Mouse (Mus musculus) thymus, adult 2 months (tissue): ENCODE results near the gene Tfeb. TPM values are rescaled to one million over a fixed set of nuclear protein-coding genes. Genes with fewer than 3 reads are reported as not detected.
A peak's percentile ranks its signal among the peaks of the same experiment; 100 is the strongest.

Experiments
- DNase-seq: peaks from one replicate; pipeline ENCODE4 v3.0.0; 2021
- H3K27ac ChIP-seq: fragments of 200-500 bp; 2 replicates; pipeline ENCODE4 v1.5.1; 2012; ENCODE audit warnings: low read length, control low read depth; ENCODE audit not compliant: control insufficient read depth, insufficient read depth
- H3K27me3 ChIP-seq: fragments of 200-500 bp; 2 replicates; pipeline ENCODE4 v1.6.1; 2012; ENCODE audit warnings: mild to moderate bottlenecking, low read length, moderate library complexity, mixed read lengths; ENCODE audit not compliant: control insufficient read depth, insufficient read depth
- H3K36me3 ChIP-seq: fragments of 200-500 bp; 2 replicates; pipeline ENCODE4 v1.6.1; 2012; ENCODE audit warnings: mild to moderate bottlenecking, low read length, moderate library complexity; ENCODE audit not compliant: control insufficient read depth, insufficient read depth
- H3K4me1 ChIP-seq: fragments of 200-500 bp; replicated peaks from 2 replicates; pipeline ENCODE4 v1.6.1; 2012; ENCODE audit warnings: low read length; ENCODE audit not compliant: control insufficient read depth, insufficient read depth
- H3K4me3 ChIP-seq: fragments of 200-500 bp; 2 replicates; pipeline ENCODE4 v1.5.1; 2012; ENCODE audit warnings: mild to moderate bottlenecking, low read length, control low read depth, moderate library complexity; ENCODE audit not compliant: control insufficient read depth, insufficient read depth
- CTCF ChIP-seq: fragments of 200-500 bp; IDR thresholded peaks from 2 replicates; pipeline ENCODE4 v1.5.1; 2012; ENCODE audit warnings: mild to moderate bottlenecking, control low read depth, low read length, moderate library complexity, borderline replicate concordance; ENCODE audit not compliant: control insufficient read depth, poor library complexity, insufficient read depth; ENCODE audit errors: extremely low read depth
- POLR2A ChIP-seq: fragments of 200-500 bp; IDR thresholded peaks from 2 replicates; pipeline ENCODE4 v1.6.1; 2012; ENCODE audit warnings: mild to moderate bottlenecking, low read length, control low read depth, moderate library complexity; ENCODE audit not compliant: control insufficient read depth, poor library complexity, insufficient read depth; ENCODE audit errors: extremely low read depth
- WGBS: fragments of 180-500 bp; shearing (Covaris S2); methylation state at CpG from one replicate; pipeline ENCODE4 v1.1.7; 2018; 5-methylcytosine and 5-hydroxymethylcytosine counted together
- polyA plus RNA-seq: library from polyadenylated mRNA; depleted of rRNA; stranded (reverse); fragments of >200 nt; gene quantifications from 2 replicates; pipeline ENCODE4 v1.2.3, GENCODE M21; 2012

Gene Tfeb
- polyA plus RNA-seq, 1 experiment = 25.3 TPM

DNA sequence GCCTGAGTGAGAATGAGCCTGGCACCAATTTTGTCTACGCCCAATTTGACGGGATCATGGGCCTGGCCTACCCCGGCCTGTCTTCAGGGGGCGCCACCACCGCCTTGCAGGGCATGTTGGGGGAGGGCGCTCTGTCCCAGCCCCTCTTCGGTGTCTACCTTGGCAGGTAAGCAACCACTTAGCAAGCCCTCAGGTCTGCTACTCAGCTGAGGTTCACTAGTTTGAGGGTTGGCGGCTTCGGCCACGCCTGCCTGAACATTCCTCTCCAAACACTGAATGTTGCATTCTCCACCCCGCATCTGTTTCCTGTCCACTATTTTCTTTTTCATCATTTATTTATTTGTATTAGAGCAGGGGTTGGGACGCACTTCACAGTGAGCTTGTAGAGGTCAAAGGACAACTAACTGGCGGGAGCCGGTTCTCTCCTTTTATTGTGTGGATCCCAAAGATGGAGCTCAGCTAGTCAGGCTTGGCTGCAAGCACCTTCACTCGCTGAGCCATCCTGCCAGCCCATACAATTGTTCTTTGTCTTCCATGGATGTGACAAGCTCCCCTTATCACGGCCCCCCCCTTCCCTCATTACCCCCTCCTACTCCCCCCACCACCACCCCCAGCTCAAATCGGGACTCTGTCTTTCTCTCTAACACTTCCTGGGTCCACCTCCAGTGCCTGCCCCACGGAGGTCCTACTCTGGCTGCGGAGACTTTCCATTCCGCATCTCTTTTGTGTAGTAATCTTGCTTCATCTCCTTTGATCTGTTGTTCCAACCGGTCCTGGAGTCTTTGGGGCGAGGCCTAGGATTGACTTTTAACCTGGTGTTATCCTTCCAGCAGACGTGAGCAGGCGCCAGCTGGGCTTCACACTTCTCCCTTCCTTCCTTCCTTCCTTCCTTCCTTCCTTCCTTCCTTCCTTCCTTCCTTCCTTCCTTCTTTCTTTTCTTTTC is 5.9 kb upstream of the Tfeb start:
- no peak overlapping the region for H3K27ac ChIP-seq
- TF ChIP-seq CTCF (no peak), POLR2A (no peak)
- WGBS = 86% methylated on average over 24 of the region's 24 CpGs
- H3K36me3 ChIP-seq = no peaks in the 10 kb centered on the region
- no peaks in the 10 kb centered on the region for H3K27me3 ChIP-seq
- no peaks in the 10 kb centered on the region for H3K4me1 ChIP-seq
- H3K4me3 ChIP-seq = no peak overlapping the region
- no peak for DNase-seq

- no peak for TF ChIP-seq CTCF
- TF ChIP-seq POLR2A = no peak
- Histone ChIP-seq H3K36me3 (no peaks in the 10 kb centered on the region), H3K27me3 (no peaks in the 10 kb centered on the region; the same call in 1 of the 2 replicates), H3K27ac (no peak overlapping the region), H3K4me1 (peaks cover 21% of the 10 kb centered on the region), H3K4me3 (no peak overlapping the region)
- 94% methylated on average over 14 of the region's 14 CpGs for WGBS
- no peak for DNase-seq
These were observed 1.2 kb upstream of the Tfeb start for GRCm38 (mm10) chr17:47735553-47736100.

GRCm38 (mm10) chr17:47737271-47738065 is 638 bp downstream of the Tfeb start:
- peaks cover 21% of the 10 kb centered on the region for H3K4me1 ChIP-seq
- no peaks in the 10 kb centered on the region; the same call in 1 of the 2 replicates for H3K27me3 ChIP-seq
- H3K36me3 ChIP-seq = no peaks in the 10 kb centered on the region
- TF ChIP-seq POLR2A (no peak), CTCF (no peak)
- peak overlapping the region; percentile 54 for H3K4me3 ChIP-seq
- no peak overlapping the region for H3K27ac ChIP-seq
- under 1% methylated on average over 58 of the region's 60 CpGs for WGBS
- peak; percentile 62 for DNase-seq

DNA sequence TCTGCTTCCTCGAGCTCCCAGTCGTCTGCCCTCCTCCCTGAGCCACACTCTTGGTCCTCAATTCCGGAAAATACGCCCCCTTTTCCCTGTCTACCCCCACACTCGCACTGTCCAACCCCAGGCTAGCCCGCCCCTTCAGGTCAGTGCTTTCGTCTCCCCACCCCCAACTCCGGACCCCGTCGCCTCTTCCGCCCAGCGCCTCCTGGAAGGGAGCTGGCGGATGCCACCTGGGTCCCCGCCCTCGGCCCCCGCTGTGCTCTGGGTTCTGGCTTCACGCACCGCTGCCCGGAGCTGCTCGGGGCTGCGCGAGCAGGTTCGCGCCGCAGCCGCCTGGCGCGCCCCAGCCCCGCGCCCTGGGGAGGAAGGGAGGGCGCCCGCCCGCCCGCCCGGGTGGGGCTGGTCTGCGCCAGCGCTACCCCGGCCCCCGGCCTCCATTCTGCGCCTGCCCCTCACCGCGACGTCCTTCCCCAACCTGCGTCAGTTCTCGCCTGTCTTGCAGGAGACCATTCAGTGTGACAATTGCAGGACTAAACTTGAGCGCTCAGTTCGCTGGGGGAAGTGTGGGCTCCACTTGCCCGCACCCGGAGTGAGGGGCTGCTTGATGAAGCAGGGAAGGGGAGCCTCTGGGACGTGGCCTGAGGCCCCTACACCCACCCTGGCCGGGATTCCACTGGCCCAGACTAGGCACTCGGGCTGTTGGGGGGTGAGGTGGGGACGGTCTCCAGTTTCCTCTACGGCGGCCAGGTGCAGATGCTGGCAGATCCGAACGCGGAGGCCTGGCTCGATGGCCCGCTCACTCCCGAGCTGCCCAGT is 1.4 kb downstream of the Tfeb start:
- H3K4me3 ChIP-seq = peak overlapping the region; percentile 54
- no peaks in the 10 kb centered on the region for H3K36me3 ChIP-seq
- H3K4me1 ChIP-seq = peaks cover 26% of the 10 kb centered on the region
- H3K27ac ChIP-seq = no peak overlapping the region
- no peaks in the 10 kb centered on the region; the same call in 1 of the 2 replicates for H3K27me3 ChIP-seq
- WGBS = 1% methylated on average over 61 of the region's 61 CpGs
- peak; percentile 59 for DNase-seq
- TF ChIP-seq POLR2A (no peak), CTCF (no peak)

DNA sequence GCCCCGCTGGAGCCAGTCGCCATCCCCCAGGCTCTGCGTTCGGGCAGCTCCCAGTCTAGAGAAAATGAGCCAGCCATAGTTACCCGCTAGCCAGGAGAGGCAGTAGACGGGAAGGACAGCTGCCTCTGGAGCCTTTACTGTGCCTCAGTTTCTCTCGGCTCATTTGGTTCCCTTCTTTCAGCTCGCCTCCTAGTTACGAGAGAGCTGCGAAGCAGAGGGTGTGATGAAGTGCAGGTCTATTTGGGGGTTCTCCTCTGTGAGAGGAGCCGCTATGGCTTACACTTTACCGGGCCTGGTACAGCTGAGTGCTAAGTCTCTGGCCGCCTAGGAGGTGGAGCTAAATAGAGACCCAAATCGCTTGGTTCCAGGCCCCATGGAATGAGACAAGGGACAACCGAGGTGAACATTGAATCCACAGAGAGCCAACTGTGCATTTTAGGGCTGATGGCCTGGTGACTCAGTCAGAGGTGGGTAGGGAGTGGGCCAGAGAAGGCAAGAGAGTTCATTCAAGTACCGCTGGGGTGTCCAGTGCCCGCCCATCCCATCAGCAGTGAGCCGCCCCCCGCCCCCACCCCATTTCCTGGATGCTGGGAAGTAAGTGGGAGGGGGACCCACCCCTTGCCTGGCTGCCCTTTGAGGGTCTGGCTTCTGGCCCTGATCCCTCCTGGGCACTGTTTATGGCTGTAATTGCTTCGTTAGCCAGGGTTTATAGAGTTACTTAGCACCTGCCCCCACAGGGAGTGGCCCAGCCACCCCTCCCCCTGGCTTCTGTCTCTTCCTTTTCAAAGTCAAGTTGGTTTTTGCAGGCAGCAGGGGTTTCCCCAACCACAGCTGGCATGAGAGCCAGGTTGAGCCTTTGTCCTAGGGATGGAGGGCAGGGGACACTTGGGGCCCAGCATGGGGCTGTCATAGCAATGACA is 2.3 kb downstream of the Tfeb start:
- no peaks in the 10 kb centered on the region; the same call in 1 of the 2 replicates for H3K27me3 ChIP-seq
- H3K4me3 ChIP-seq = peak overlapping the region; percentile 54
- H3K27ac ChIP-seq = no peak overlapping the region
- WGBS = 16% methylated on average over 20 of the region's 20 CpGs
- H3K36me3 ChIP-seq = no peaks in the 10 kb centered on the region
- DNase-seq = peak; percentile 40
- TF ChIP-seq CTCF (no peak), POLR2A (no peak)
- peaks cover 27% of the 10 kb centered on the region for H3K4me1 ChIP-seq
